Mouse (Mus musculus): Measurements from ENCODE around the gene Clasp1. TPM values are rescaled to one million over a fixed set of nuclear protein-coding genes. Genes with fewer than 3 reads are reported as not detected.
A peak's percentile ranks its signal among the peaks of the same experiment; 100 is the strongest.

The Clasp1 gene
- polyA plus RNA-seq, 1 experiment, result 25.6 TPM

- H3K27ac ChIP-seq (ENCODE audit: control insufficient read depth, insufficient read depth, low read depth, low read length, poor library complexity), result no peak overlapping the region
- WGBS, result 83% methylated on average over 5 of the region's 5 CpGs
- H3K4me3 ChIP-seq (replicated peaks; ENCODE audit: control insufficient read depth, low read depth, low read length), result no peak overlapping the region
- no peaks in the 10 kb centered on the region for H3K4me1 ChIP-seq (ENCODE audit: control insufficient read depth, insufficient read depth, low read length)
- TF ChIP-seq CTCF (IDR thresholded peaks at IDR 0.05; ENCODE audit: control insufficient read depth, insufficient read depth, low read length), result no peak
- no peak for TF ChIP-seq POLR2A (IDR thresholded peaks at IDR 0.05; ENCODE audit: borderline replicate concordance, control insufficient read depth, low read depth, low read length)
Observed at GRCm38 (mm10) chr1:118554961-118555360, 166.1 kb downstream of the Clasp1 start.

- Histone ChIP-seq H3K4me3 (replicated peaks; ENCODE audit: control insufficient read depth, low read depth, low read length) (no peak overlapping the region), H3K4me1 (ENCODE audit: control insufficient read depth, insufficient read depth, low read length) (no peaks in the 10 kb centered on the region), H3K27ac (ENCODE audit: control insufficient read depth, insufficient read depth, low read depth, low read length, poor library complexity) (no peak overlapping the region)
- WGBS, result 74% methylated on average over 2 of the region's 2 CpGs
- TF ChIP-seq CTCF (IDR thresholded peaks at IDR 0.05; ENCODE audit: control insufficient read depth, insufficient read depth, low read length) (no peak), POLR2A (IDR thresholded peaks at IDR 0.05; ENCODE audit: borderline replicate concordance, control insufficient read depth, low read depth, low read length) (no peak)
Observed at GRCm38 (mm10) chr1:118559716-118560115, 170.9 kb downstream of the Clasp1 start.

GRCm38 (mm10) chr1:118564561-118564960, 175.7 kb downstream of the Clasp1 start:
- Histone ChIP-seq H3K27ac (ENCODE audit: control insufficient read depth, insufficient read depth, low read depth, low read length, poor library complexity) (no peak overlapping the region), H3K4me3 (replicated peaks; ENCODE audit: control insufficient read depth, low read depth, low read length) (no peak overlapping the region), H3K4me1 (ENCODE audit: control insufficient read depth, insufficient read depth, low read length) (peaks cover 2% of the 10 kb centered on the region; the same call in 1 of the 2 replicates)
- TF ChIP-seq POLR2A (IDR thresholded peaks at IDR 0.05; ENCODE audit: borderline replicate concordance, control insufficient read depth, low read depth, low read length), result no peak
- no peak for TF ChIP-seq CTCF (IDR thresholded peaks at IDR 0.05; ENCODE audit: control insufficient read depth, insufficient read depth, low read length)

GRCm38 (mm10) chr1:118567659-118568058, 178.8 kb downstream of the Clasp1 start:
- Histone ChIP-seq H3K27ac (ENCODE audit: control insufficient read depth, insufficient read depth, low read depth, low read length, poor library complexity) (no peak overlapping the region), H3K4me1 (ENCODE audit: control insufficient read depth, insufficient read depth, low read length) (peaks cover 2% of the 10 kb centered on the region; the same call in 1 of the 2 replicates), H3K4me3 (replicated peaks; ENCODE audit: control insufficient read depth, low read depth, low read length) (no peak overlapping the region)
- 72% methylated on average over 3 of the region's 3 CpGs for WGBS
- TF ChIP-seq CTCF (IDR thresholded peaks at IDR 0.05; ENCODE audit: control insufficient read depth, insufficient read depth, low read length), result no peak
- TF ChIP-seq POLR2A (IDR thresholded peaks at IDR 0.05; ENCODE audit: borderline replicate concordance, control insufficient read depth, low read depth, low read length), result no peak

GRCm38 (mm10) chr1:118580174-118580702, 191.4 kb downstream of the Clasp1 start:
- Histone ChIP-seq H3K4me3 (replicated peaks; ENCODE audit: control insufficient read depth, low read depth, low read length) (no peak overlapping the region), H3K4me1 (ENCODE audit: control insufficient read depth, insufficient read depth, low read length) (peaks cover 3% of the 10 kb centered on the region), H3K27ac (ENCODE audit: control insufficient read depth, insufficient read depth, low read depth, low read length, poor library complexity) (peak overlapping the region; percentile 6; the same call in 1 of the 2 replicates)
- TF ChIP-seq POLR2A (IDR thresholded peaks at IDR 0.05; ENCODE audit: borderline replicate concordance, control insufficient read depth, low read depth, low read length) (no peak), CTCF (IDR thresholded peaks at IDR 0.05; ENCODE audit: control insufficient read depth, insufficient read depth, low read length) (no peak)
- whole genome bisulfite sequencing, result 44% methylated on average over 2 of the region's 2 CpGs

GRCm38 (mm10) chr1:118581179-118581578, 192.3 kb downstream of the Clasp1 start:
- H3K27ac ChIP-seq (ENCODE audit: control insufficient read depth, insufficient read depth, low read depth, low read length, poor library complexity), result no peak overlapping the region; the same call in 1 of the 2 replicates
- H3K4me3 ChIP-seq (replicated peaks; ENCODE audit: control insufficient read depth, low read depth, low read length), result no peak overlapping the region
- WGBS, result 48% methylated on average over 8 of the region's 8 CpGs
- no peak for TF ChIP-seq POLR2A (IDR thresholded peaks at IDR 0.05; ENCODE audit: borderline replicate concordance, control insufficient read depth, low read depth, low read length)
- no peak for TF ChIP-seq CTCF (IDR thresholded peaks at IDR 0.05; ENCODE audit: control insufficient read depth, insufficient read depth, low read length)
- H3K4me1 ChIP-seq (ENCODE audit: control insufficient read depth, insufficient read depth, low read length), result peaks cover 3% of the 10 kb centered on the region

GRCm38 (mm10) chr1:118589721-118590120, 200.9 kb downstream of the Clasp1 start:
- no peak for TF ChIP-seq POLR2A (IDR thresholded peaks at IDR 0.05; ENCODE audit: borderline replicate concordance, control insufficient read depth, low read depth, low read length)
- TF ChIP-seq CTCF (IDR thresholded peaks at IDR 0.05; ENCODE audit: control insufficient read depth, insufficient read depth, low read length), result no peak
- no peaks in the 10 kb centered on the region for H3K4me1 ChIP-seq (ENCODE audit: control insufficient read depth, insufficient read depth, low read length)
- H3K27ac ChIP-seq (ENCODE audit: control insufficient read depth, insufficient read depth, low read depth, low read length, poor library complexity), result no peak overlapping the region
- whole genome bisulfite sequencing, result 91% methylated on average over 5 of the region's 5 CpGs
- no peak overlapping the region for H3K4me3 ChIP-seq (replicated peaks; ENCODE audit: control insufficient read depth, low read depth, low read length)

GRCm38 (mm10) chr1:118592933-118593332, 204.1 kb downstream of the Clasp1 start:
- TF ChIP-seq CTCF (IDR thresholded peaks at IDR 0.05; ENCODE audit: control insufficient read depth, insufficient read depth, low read length) (no peak), POLR2A (IDR thresholded peaks at IDR 0.05; ENCODE audit: borderline replicate concordance, control insufficient read depth, low read depth, low read length) (no peak)
- 92% methylated on average over 4 of the region's 4 CpGs for WGBS
- no peak overlapping the region for H3K4me3 ChIP-seq (replicated peaks; ENCODE audit: control insufficient read depth, low read depth, low read length)
- no peak overlapping the region for H3K27ac ChIP-seq (ENCODE audit: control insufficient read depth, insufficient read depth, low read depth, low read length, poor library complexity)
- no peaks in the 10 kb centered on the region for H3K4me1 ChIP-seq (ENCODE audit: control insufficient read depth, insufficient read depth, low read length)

- no peak overlapping the region for H3K27ac ChIP-seq (ENCODE audit: control insufficient read depth, insufficient read depth, low read depth, low read length, poor library complexity)
- no peak for TF ChIP-seq CTCF (IDR thresholded peaks at IDR 0.05; ENCODE audit: control insufficient read depth, insufficient read depth, low read length)
- WGBS, result 63% methylated on average over 2 of the region's 2 CpGs
- H3K4me3 ChIP-seq (replicated peaks; ENCODE audit: control insufficient read depth, low read depth, low read length), result no peak overlapping the region
- H3K4me1 ChIP-seq (ENCODE audit: control insufficient read depth, insufficient read depth, low read length), result no peaks in the 10 kb centered on the region
Observed at GRCm38 (mm10) chr1:118595395-118595794, 206.5 kb downstream of the Clasp1 start.
